Mouse (Mus musculus) gastrocnemius, adult 8-10 months (tissue): Measurements from ENCODE around the gene Gm9044. TPM values are rescaled to one million over a fixed set of nuclear protein-coding genes. Genes with fewer than 3 reads are reported as not detected.
"Not testable (repeated sequence)": the region's sequence is repeated elsewhere in the genome, so short reads cannot be mapped to it uniquely, and the experiment has no call there.

Source experiments
- DNase-seq, 2 experiments: peaks; one replicate each; pipeline ENCODE4 v3.0.0; 2022; ENCODE audit warnings: low spot score in 2 of 2
- total RNA-seq, 4 experiments: library from RNA; stranded (reverse); gene quantifications; 2 replicates each; pipeline ENCODE4 v1.2.4; 2022

Gene Gm9044
- not detected for total RNA-seq

GRCm38 (mm10) chr10:118332308-118332707 lies at the start of gene Gm9044:
Gene Gm9044 (minus strand): TSS chr10:118332408.
- not testable (repeated sequence) for DNase-seq

GRCm38 (mm10) chr10:118370443-118370842 lies 38.2 kb upstream of the Gm9044 start:
- peak; percentile 33 to 46 for DNase-seq

GRCm38 (mm10) chr10:118369518-118369917 lies 37.3 kb upstream of the Gm9044 start:
- DNase-seq, result no peak

GRCm38 (mm10) chr10:118354005-118354404 lies 21.8 kb upstream of the Gm9044 start, which contains the start of gene Gm9049:
Gene Gm9049 (minus strand): TSS chr10:118354105.
- not testable (repeated sequence) for DNase-seq

- not testable (repeated sequence) for DNase-seq
Measured at GRCm38 (mm10) chr10:118348579-118348978, 16.4 kb upstream of the Gm9044 start, which contains the start of gene Gm9048. Gene Gm9048 (minus strand): TSS chr10:118348679.

- DNase-seq, result not testable (repeated sequence)
Measured at GRCm38 (mm10) chr10:118343155-118343554, 10.9 kb upstream of the Gm9044 start, which contains the start of gene Gm9046. Gene Gm9046 (minus strand): TSS chr10:118343255.

GRCm38 (mm10) chr10:118337731-118338130 lies 5.5 kb upstream of the Gm9044 start, which contains the start of gene Gm9045:
Gene Gm9045 (minus strand): TSS chr10:118337831.
- DNase-seq, result not testable (repeated sequence)

GRCm38 (mm10) chr10:118326869-118327268 lies 5.3 kb downstream of the Gm9044 start, which contains the start of gene Gm9040:
Gene Gm9040 (minus strand): TSS chr10:118326969.
- not testable (repeated sequence) for DNase-seq

GRCm38 (mm10) chr10:118319024-118319423 lies 13.2 kb downstream of the Gm9044 start:
- no peak for DNase-seq

- DNase-seq, result not testable (repeated sequence)
Measured at GRCm38 (mm10) chr10:118302133-118302532, 30.1 kb downstream of the Gm9044 start.

- no peak for DNase-seq
Measured at GRCm38 (mm10) chr10:118294938-118295337, 37.3 kb downstream of the Gm9044 start, which contains the start of gene Iltifb. Gene Iltifb (minus strand): TSS chr10:118295038.

GRCm38 (mm10) chr10:118283016-118283415 lies 49.2 kb downstream of the Gm9044 start:
- DNase-seq, result not testable (repeated sequence)

- DNase-seq, result not testable (repeated sequence)
Measured at GRCm38 (mm10) chr10:118282565-118282964, 49.6 kb downstream of the Gm9044 start.

Other genes with a start within 250 kb of the Gm9044 start
- 1 to 10 TPM; 1.1 to 1.8 (median 1.6) TPM for gene Mdm1, start 190.6 kb downstream of the Gm9044 start, total RNA-seq
- not detected for gene Il22, start 127.5 kb downstream of the Gm9044 start, total RNA-seq
- gene Gm32717, start 91.6 kb downstream of the Gm9044 start, total RNA-seq, result under 1 TPM; 0.29 to 0.54 (median 0.46) TPM
- under 1 TPM; 0.29 to 0.54 (median 0.46) TPM for gene Gm32802, start 73.7 kb downstream of the Gm9044 start, total RNA-seq
- gene Iltifb, start 37.4 kb downstream of the Gm9044 start, total RNA-seq, result not detected
- gene Gm9040, start 5.4 kb downstream of the Gm9044 start, total RNA-seq, result not detected
- not detected for gene Gm9045, start 5.4 kb upstream of the Gm9044 start, total RNA-seq
- not detected for gene Gm9046, start 10.8 kb upstream of the Gm9044 start, total RNA-seq
- gene Gm9048, start 16.3 kb upstream of the Gm9044 start, total RNA-seq, result not detected
- not detected for gene Gm9049, start 21.7 kb upstream of the Gm9044 start, total RNA-seq
- not detected for gene Ifng, start 108.6 kb upstream of the Gm9044 start, total RNA-seq